Mouse (Mus musculus) embryonic facial prominence, embryonic 12.5 days (tissue): ENCODE measurements at regions not wholly inside any gene's neighbourhood (a gene's known extent, or its start where the extent isn't known, plus 50 kb on each side); places are given as distances from the start of the nearest gene placed in this dataset.

Experiments used
- ATAC-seq: fragments of 200-750 bp; cut with Nextera tagmentation; 2 replicates; pipeline ENCODE4 v1.8.0; 2017; ENCODE audit not compliant: insufficient number of reproducible peaks, insufficient read depth, low FRiP score, low TSS enrichment
- H3K27ac ChIP-seq: fragments of 300-500 bp; sonication (generic); 2 replicates; pipeline ENCODE4 v1.5.1; 2016; ENCODE audit warnings: mild to moderate bottlenecking
- H3K27me3 ChIP-seq: fragments of 300-500 bp; sonication (generic); 2 replicates; pipeline ENCODE4 v1.6.1; 2016; ENCODE audit warnings: mild to moderate bottlenecking, moderate library complexity
- H3K36me3 ChIP-seq: fragments of 300-500 bp; sonication (generic); 2 replicates; pipeline ENCODE4 v1.6.1; 2016; ENCODE audit warnings: mild to moderate bottlenecking
- H3K4me1 ChIP-seq: fragments of 300-500 bp; sonication (generic); 2 replicates; pipeline ENCODE4 v1.6.1; 2016
- H3K4me2 ChIP-seq: fragments of 300-500 bp; sonication (generic); replicated peaks from 2 replicates; pipeline ENCODE4 v1.6.1; 2016; ENCODE audit warnings: mild to moderate bottlenecking, moderate library complexity
- H3K4me3 ChIP-seq: fragments of 300-500 bp; sonication (generic); 2 replicates; pipeline ENCODE4 v1.5.1; 2016; ENCODE audit warnings: mild to moderate bottlenecking
- H3K9ac ChIP-seq: fragments of 300-500 bp; sonication (generic); 2 replicates; pipeline ENCODE4 v1.6.1; 2016; ENCODE audit warnings: mild to moderate bottlenecking, moderate library complexity
- H3K9me3 ChIP-seq: fragments of 300-500 bp; sonication (generic); 2 replicates; pipeline ENCODE4 v1.6.1; 2016; ENCODE audit warnings: mild to moderate bottlenecking, moderate library complexity
- WGBS: fragments of 180-500 bp; shearing (Covaris S2); methylation state at CpG from one replicate; pipeline ENCODE4 v1.1.7; 2016; 5-methylcytosine and 5-hydroxymethylcytosine counted together

GRCm38 (mm10) chr16:93143164-93143563 lies 317.2 kb upstream of the Runx1 start:
- Histone ChIP-seq H3K36me3 (no peaks in the 10 kb centered on the region), H3K4me3 (no peak overlapping the region), H3K4me1 (no peaks in the 10 kb centered on the region; the same call in 1 of the 2 replicates), H3K9ac (no peak overlapping the region), H3K27ac (no peak overlapping the region), H3K27me3 (no peaks in the 10 kb centered on the region), H3K4me2 (no peak overlapping the region), H3K9me3 (no peaks in the 10 kb centered on the region)
- no peak for ATAC-seq
- 82% methylated on average over 10 of the region's 10 CpGs for WGBS

- H3K27ac ChIP-seq = no peak overlapping the region
- 75% methylated on average over 6 of the region's 6 CpGs for WGBS
- no peak for ATAC-seq
Observed at GRCm38 (mm10) chr16:93141967-93142366, 316.0 kb upstream of the Runx1 start.

GRCm38 (mm10) chr16:93140535-93141110 lies 314.7 kb upstream of the Runx1 start:
- H3K4me1 ChIP-seq = no peaks in the 10 kb centered on the region; the same call in 1 of the 2 replicates
- no peak overlapping the region for H3K4me2 ChIP-seq
- no peaks in the 10 kb centered on the region for H3K36me3 ChIP-seq
- no peak for ATAC-seq
- no peaks in the 10 kb centered on the region for H3K9me3 ChIP-seq
- no peak overlapping the region for H3K27ac ChIP-seq
- H3K4me3 ChIP-seq = no peak overlapping the region
- H3K9ac ChIP-seq = no peak overlapping the region
- no peaks in the 10 kb centered on the region for H3K27me3 ChIP-seq
- 47% methylated on average over 15 of the region's 15 CpGs for WGBS

More at GRCm38 (mm10) chr16:93141967-93142366, 316.0 kb upstream of the Runx1 start:
- Histone ChIP-seq H3K9me3 (no peaks in the 10 kb centered on the region), H3K9ac (no peak overlapping the region), H3K36me3 (no peaks in the 10 kb centered on the region), H3K4me2 (no peak overlapping the region), H3K4me3 (no peak overlapping the region), H3K27me3 (no peaks in the 10 kb centered on the region), H3K4me1 (no peaks in the 10 kb centered on the region; the same call in 1 of the 2 replicates)

- WGBS = 61% methylated on average over 1 of the region's 1 CpGs
- Histone ChIP-seq H3K4me1 (no peaks in the 10 kb centered on the region; the same call in 1 of the 2 replicates), H3K9me3 (no peaks in the 10 kb centered on the region)
Observed at GRCm38 (mm10) chr16:93137249-93137648, 311.3 kb upstream of the Runx1 start.

GRCm38 (mm10) chr16:93131404-93131803 lies 305.5 kb upstream of the Runx1 start:
- H3K36me3 ChIP-seq = no peaks in the 10 kb centered on the region
- no peak for ATAC-seq
- no peak overlapping the region for H3K4me3 ChIP-seq
- WGBS = 89% methylated on average over 5 of the region's 5 CpGs
- no peaks in the 10 kb centered on the region for H3K27me3 ChIP-seq
- no peak overlapping the region for H3K9ac ChIP-seq
- no peaks in the 10 kb centered on the region for H3K9me3 ChIP-seq
- no peaks in the 10 kb centered on the region for H3K4me1 ChIP-seq
- no peak overlapping the region for H3K27ac ChIP-seq
- H3K4me2 ChIP-seq = no peak overlapping the region

More at GRCm38 (mm10) chr16:93137249-93137648, 311.3 kb upstream of the Runx1 start:
- Histone ChIP-seq H3K27ac (no peak overlapping the region), H3K4me2 (no peak overlapping the region), H3K36me3 (no peaks in the 10 kb centered on the region), H3K9ac (no peak overlapping the region), H3K27me3 (no peaks in the 10 kb centered on the region), H3K4me3 (no peak overlapping the region)
- ATAC-seq = no peak

- no peaks in the 10 kb centered on the region for H3K27me3 ChIP-seq
Observed at GRCm38 (mm10) chr16:93130622-93131021, 304.7 kb upstream of the Runx1 start.

GRCm38 (mm10) chr16:93123707-93124106 lies 297.8 kb upstream of the Runx1 start:
- Histone ChIP-seq H3K27ac (no peak overlapping the region), H3K4me1 (no peaks in the 10 kb centered on the region), H3K4me2 (no peak overlapping the region), H3K9me3 (no peaks in the 10 kb centered on the region), H3K27me3 (0 out of 2 replicates have a peak, but pooled peaks cover 2% of the 10 kb centered on the region), H3K36me3 (no peaks in the 10 kb centered on the region), H3K4me3 (no peak overlapping the region), H3K9ac (no peak overlapping the region)
- no peak for ATAC-seq
- WGBS = 87% methylated on average over 7 of the region's 8 CpGs

More at GRCm38 (mm10) chr16:93130622-93131021, 304.7 kb upstream of the Runx1 start:
- ATAC-seq = no peak
- no peak overlapping the region for H3K27ac ChIP-seq
- H3K36me3 ChIP-seq = no peaks in the 10 kb centered on the region
- 81% methylated on average over 6 of the region's 6 CpGs for WGBS
- no peaks in the 10 kb centered on the region for H3K9me3 ChIP-seq
- H3K4me1 ChIP-seq = no peaks in the 10 kb centered on the region
- no peak overlapping the region for H3K9ac ChIP-seq
- H3K4me3 ChIP-seq = no peak overlapping the region
- no peak overlapping the region for H3K4me2 ChIP-seq

GRCm38 (mm10) chr16:93116111-93116969 lies 290.4 kb upstream of the Runx1 start:
- Histone ChIP-seq H3K27ac (no peak overlapping the region), H3K36me3 (no peaks in the 10 kb centered on the region), H3K27me3 (0 out of 2 replicates have a peak, but pooled peaks cover 3% of the 10 kb centered on the region), H3K4me3 (no peak overlapping the region), H3K9me3 (no peaks in the 10 kb centered on the region), H3K4me2 (no peak overlapping the region), H3K4me1 (no peaks in the 10 kb centered on the region), H3K9ac (no peak overlapping the region)
- no peak for ATAC-seq
- WGBS = 72% methylated on average over 16 of the region's 16 CpGs

- Histone ChIP-seq H3K4me3 (no peak overlapping the region), H3K27ac (no peak overlapping the region), H3K4me1 (no peaks in the 10 kb centered on the region; the same call in 1 of the 2 replicates), H3K9ac (no peak overlapping the region), H3K9me3 (peaks cover 5% of the 10 kb centered on the region; the same call in 1 of the 2 replicates), H3K36me3 (no peaks in the 10 kb centered on the region), H3K27me3 (no peaks in the 10 kb centered on the region), H3K4me2 (no peak overlapping the region)
- 76% methylated on average over 3 of the region's 3 CpGs for WGBS
- ATAC-seq = peak; percentile 35; the same call in 1 of the 2 replicates
Observed at GRCm38 (mm10) chr16:93110912-93111311, 285.0 kb upstream of the Runx1 start.

GRCm38 (mm10) chr16:93110451-93110850 lies 284.5 kb upstream of the Runx1 start:
- peaks cover 5% of the 10 kb centered on the region; the same call in 1 of the 2 replicates for H3K9me3 ChIP-seq
- no peaks in the 10 kb centered on the region for H3K36me3 ChIP-seq
- ATAC-seq = no peak
- no peak overlapping the region for H3K4me3 ChIP-seq
- no peak overlapping the region for H3K4me2 ChIP-seq
- no peak overlapping the region for H3K9ac ChIP-seq
- H3K4me1 ChIP-seq = no peaks in the 10 kb centered on the region; the same call in 1 of the 2 replicates
- WGBS = 76% methylated on average over 6 of the region's 6 CpGs
- no peaks in the 10 kb centered on the region for H3K27me3 ChIP-seq
- H3K27ac ChIP-seq = no peak overlapping the region

GRCm38 (mm10) chr16:93109683-93110407 lies 283.9 kb upstream of the Runx1 start:
- ATAC-seq = no peak
- no peaks in the 10 kb centered on the region for H3K36me3 ChIP-seq
- WGBS = 81% methylated on average over 12 of the region's 12 CpGs

More at GRCm38 (mm10) chr16:93109683-93110407, 283.9 kb upstream of the Runx1 start:
- Histone ChIP-seq H3K4me2 (no peak overlapping the region), H3K4me1 (no peaks in the 10 kb centered on the region; the same call in 1 of the 2 replicates), H3K9ac (no peak overlapping the region), H3K27ac (no peak overlapping the region), H3K4me3 (no peak overlapping the region), H3K9me3 (peaks cover 5% of the 10 kb centered on the region; the same call in 1 of the 2 replicates), H3K27me3 (no peaks in the 10 kb centered on the region)
